In genomic region chr14:33832650-33833319, GRCm38 (mm10) we compare ENCODE assay signal across 17 mouse cellular contexts.
DNase-seq lines count a peak whose midpoint lies in the region; ATAC-seq lines count a peak whose summit lies in the region.
"Had no signal": no experiment of that assay in that cellular context is flagged by ENCODE, and none has a peak within 500 bp of the region (broad histone marks: within the 10 kb centered on the region; RNA-seq: fewer than 3 reads in every experiment).

No protein-coding gene starts in this region.

- H3K36me3 ChIP-seq in intestine, embryonic 14.5 days (ENCODE audit: control insufficient read depth, insufficient read depth, low read length): no peaks in the 10 kb centered on the region
- no peaks in the 10 kb centered on the region for H3K36me3 ChIP-seq in intestine, embryonic 16.5 days (ENCODE audit: control insufficient read depth, insufficient read depth, low read length)
- no peaks in the 10 kb centered on the region for H3K36me3 ChIP-seq in limb, embryonic 15.5 days
- H3K36me3 ChIP-seq: heart, embryonic 10.5 days had no signal

- 41% methylated on average over 14 of the region's 14 CpGs for WGBS in intestine, embryonic 14.5 days
- WGBS in intestine, embryonic 16.5 days: 46% methylated on average over 14 of the region's 14 CpGs
- WGBS in limb, embryonic 15.5 days: 40% methylated on average over 14 of the region's 14 CpGs

- DNase-seq in intestine, embryonic 14.5 days (ENCODE audit: low spot score): no peak
- DNase-seq in lung, postnatal 10 days: peak; percentile 40
- no peak for DNase-seq in lung, postnatal 4 days
- peak; percentile 29 for DNase-seq in brain, adult 2 months (ENCODE audit: low read depth, low spot score)
- no peak for DNase-seq in embryo, embryonic 10 days (ENCODE audit: low spot score)
- DNase-seq: cerebellum, adult 11-12 months; gastrocnemius, postnatal 10 days; heart, postnatal 36 days; kidney, adult 8-10 months; left cerebral cortex, postnatal 4 days; right cerebral cortex, postnatal 25 days; thymus, postnatal 14 days had no signal

- peak overlapping the region; percentile 30; the same call in 1 of the 2 replicates for H3K27ac ChIP-seq in intestine, embryonic 14.5 days (ENCODE audit: low read depth)
- H3K27ac ChIP-seq in intestine, embryonic 16.5 days (ENCODE audit: low read length): no peak overlapping the region
- H3K27ac ChIP-seq in limb, embryonic 15.5 days: no peak overlapping the region
- H3K27ac ChIP-seq: heart, embryonic 10.5 days had no signal

- H3K4me1 ChIP-seq in intestine, embryonic 14.5 days (replicated peaks; ENCODE audit: control insufficient read depth, insufficient read depth, low read length): 0 out of 2 replicates have a peak, but pooled peaks cover 12% of the 10 kb centered on the region
- peaks cover 5% of the 10 kb centered on the region; the same call in 1 of the 2 replicates for H3K4me1 ChIP-seq in intestine, embryonic 16.5 days (ENCODE audit: control insufficient read depth, insufficient read depth, low read length)
- H3K4me1 ChIP-seq in limb, embryonic 15.5 days: peaks cover 14% of the 10 kb centered on the region

- no peak overlapping the region for H3K9ac ChIP-seq in intestine, embryonic 14.5 days (ENCODE audit: low read length)
- H3K9ac ChIP-seq in intestine, embryonic 16.5 days (ENCODE audit: low read depth, low read length): no peak overlapping the region
- no peak overlapping the region for H3K9ac ChIP-seq in limb, embryonic 15.5 days

- no peak for ATAC-seq in intestine, embryonic 14.5 days (replicated peaks; ENCODE audit: low FRiP score, low TSS enrichment, low read depth)
- ATAC-seq in intestine, embryonic 16.5 days: no peak; the same call in 1 of the 2 replicates
- peak; percentile 64; the same call in 1 of the 2 replicates for ATAC-seq in limb, embryonic 15.5 days (ENCODE audit: insufficient number of reproducible peaks, low FRiP score, low TSS enrichment, low read depth)

- no peak overlapping the region for H3K4me2 ChIP-seq in intestine, embryonic 14.5 days (ENCODE audit: low read length)
- H3K4me2 ChIP-seq in intestine, embryonic 16.5 days (ENCODE audit: low read depth, low read length): no peak overlapping the region
- H3K4me2 ChIP-seq in limb, embryonic 15.5 days: no peak overlapping the region

- no peaks in the 10 kb centered on the region for H3K9me3 ChIP-seq in intestine, embryonic 14.5 days (ENCODE audit: control insufficient read depth, low read length)
- H3K9me3 ChIP-seq in intestine, embryonic 16.5 days (ENCODE audit: control insufficient read depth, low read length): no peaks in the 10 kb centered on the region
- no peaks in the 10 kb centered on the region for H3K9me3 ChIP-seq in limb, embryonic 15.5 days
- H3K9me3 ChIP-seq: heart, embryonic 10.5 days had no signal

- H3K4me3 ChIP-seq in intestine, embryonic 14.5 days (ENCODE audit: low read depth, low read length): no peak overlapping the region
- H3K4me3 ChIP-seq in intestine, embryonic 16.5 days (ENCODE audit: low read length): no peak overlapping the region
- no peak overlapping the region for H3K4me3 ChIP-seq in limb, embryonic 15.5 days
- H3K4me3 ChIP-seq: heart, embryonic 10.5 days; myocyte had no signal

- no peaks in the 10 kb centered on the region for H3K27me3 ChIP-seq in intestine, embryonic 14.5 days (replicated peaks; ENCODE audit: control insufficient read depth, insufficient read depth, low read length)
- H3K27me3 ChIP-seq in intestine, embryonic 16.5 days (replicated peaks; ENCODE audit: control insufficient read depth, insufficient read depth, low read length): no peaks in the 10 kb centered on the region
- H3K27me3 ChIP-seq in limb, embryonic 15.5 days: 0 out of 2 replicates have a peak, but pooled peaks cover 3% of the 10 kb centered on the region
- H3K27me3 ChIP-seq: CH12.LX had no signal

Comparison
In these comparisons a context has a peak if more than half of its experiments do, and no peak if none do; other contexts are left out.
1. DNase-seq: peak in lung, postnatal 10 days (single experiment) and brain, adult 2 months (single experiment); none in intestine, embryonic 14.5 days (single experiment), lung, postnatal 4 days (0 of 2) and embryo, embryonic 10 days (single experiment).